Mouse (Mus musculus) testis, adult 2 months (tissue): ENCODE results near the gene Nr1h2. TPM values are rescaled to one million over a fixed set of nuclear protein-coding genes. Genes with fewer than 3 reads are reported as not detected.

ENCODE experiments used
- H3K27ac ChIP-seq: fragments of 200-500 bp; 2 replicates; pipeline ENCODE4 v1.5.1; 2012; ENCODE audit warnings: low read depth, low read length; ENCODE audit not compliant: control insufficient read depth, insufficient read depth
- H3K27me3 ChIP-seq: fragments of 200-500 bp; 2 replicates; pipeline ENCODE4 v1.6.1; 2012; ENCODE audit warnings: mild to moderate bottlenecking, low read length, moderate library complexity; ENCODE audit not compliant: control insufficient read depth, insufficient read depth
- H3K36me3 ChIP-seq: fragments of 200-500 bp; 2 replicates; pipeline ENCODE4 v1.6.1; 2012; ENCODE audit warnings: mild to moderate bottlenecking, low read length; ENCODE audit not compliant: control insufficient read depth, insufficient read depth
- H3K4me1 ChIP-seq: fragments of 200-500 bp; 2 replicates; pipeline ENCODE4 v1.6.1; 2012; ENCODE audit warnings: low read length; ENCODE audit not compliant: control insufficient read depth, insufficient read depth
- H3K4me3 ChIP-seq: fragments of 200-500 bp; 2 replicates; pipeline ENCODE4 v1.5.1; 2012; ENCODE audit warnings: low read depth, mild to moderate bottlenecking, low read length, moderate library complexity, mixed read lengths; ENCODE audit not compliant: control insufficient read depth
- CTCF ChIP-seq: fragments of 200-500 bp; IDR thresholded peaks from 2 replicates; pipeline ENCODE4 v1.5.1; 2012; ENCODE audit warnings: low read depth, mild to moderate bottlenecking, inconsistent platforms, low read length, moderate library complexity; ENCODE audit not compliant: control insufficient read depth, insufficient read depth, insufficient replicate concordance
- POLR2A ChIP-seq: fragments of 200-500 bp; IDR thresholded peaks from 2 replicates; pipeline ENCODE4 v1.6.1; 2012; ENCODE audit warnings: low read depth, mild to moderate bottlenecking, inconsistent platforms, low read length, moderate library complexity; ENCODE audit not compliant: control insufficient read depth
- polyA plus RNA-seq: library from polyadenylated mRNA; depleted of rRNA; stranded (reverse); fragments of >200 nt; gene quantifications from 2 replicates; pipeline ENCODE4 v1.2.3, GENCODE M21; 2012; rRNA removed

The Nr1h2 gene
- polyA plus RNA-seq = 72.1 and 77.1 TPM in 2 replicates

GRCm38 (mm10) chr7:44553826-44554225 is at the start of gene Nr1h2:
TSS of gene Nr1h2 (minus strand) at chr7:44553951.
- TF ChIP-seq CTCF = no peak
- peak; percentile 52; the same call in 1 of the 2 replicates for TF ChIP-seq POLR2A
- Histone ChIP-seq H3K36me3 (no peaks in the 10 kb centered on the region; the same call in 1 of the 2 replicates), H3K4me3 (peak within 1 kb of the TSS; percentile 100), H3K27ac (peak within 1 kb of the TSS; percentile 96), H3K27me3 (no peaks in the 10 kb centered on the region), H3K4me1 (no peaks in the 10 kb centered on the region; the same call in none of the 2 replicates)

DNA sequence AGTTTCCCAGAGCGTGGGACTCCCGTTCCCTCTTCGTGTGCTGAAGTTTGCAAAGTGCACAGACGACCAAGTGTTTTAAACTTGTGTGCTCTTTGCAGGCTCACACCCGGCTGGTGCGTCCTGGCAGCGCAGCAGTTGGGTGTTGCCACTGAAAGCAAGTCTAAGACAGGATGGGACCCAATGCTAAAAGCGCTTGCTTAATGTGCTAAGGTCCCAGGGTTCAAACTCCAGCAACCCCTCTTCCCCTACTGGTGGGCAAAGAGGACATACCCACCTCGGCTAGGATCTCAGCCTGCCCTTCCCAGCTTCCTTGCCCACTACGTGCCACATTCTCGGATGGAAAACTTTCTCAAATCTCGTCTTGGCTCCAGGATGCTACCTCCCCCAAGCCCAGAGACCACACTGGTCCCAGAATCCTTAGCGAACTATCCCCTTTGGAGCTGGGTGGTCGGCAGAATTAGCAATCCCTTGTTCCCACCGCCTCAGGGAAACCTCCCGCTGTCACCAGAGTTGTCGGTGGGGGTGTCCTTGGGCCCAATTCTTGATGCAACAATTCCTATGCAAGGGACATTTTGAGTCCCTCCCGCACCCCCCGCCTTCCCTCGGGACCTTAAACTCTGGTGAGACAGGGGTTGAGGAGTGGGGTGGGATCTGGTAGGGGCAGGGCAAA is 49.6 kb upstream of the Nr1h2 start:
- H3K36me3 ChIP-seq = no peaks in the 10 kb centered on the region
- H3K27ac ChIP-seq = no peak overlapping the region
- H3K27me3 ChIP-seq = peaks cover 3% of the 10 kb centered on the region; the same call in 1 of the 2 replicates
- TF ChIP-seq CTCF (no peak), POLR2A (no peak)
- no peak overlapping the region for H3K4me3 ChIP-seq
- H3K4me1 ChIP-seq = peaks cover 4% of the 10 kb centered on the region; the same call in 1 of the 2 replicates

- H3K27ac ChIP-seq = no peak overlapping the region
Measured at GRCm38 (mm10) chr7:44602443-44602842, 48.7 kb upstream of the Nr1h2 start.

GRCm38 (mm10) chr7:44601646-44602045 is 47.9 kb upstream of the Nr1h2 start:
- no peaks in the 10 kb centered on the region for H3K36me3 ChIP-seq
- TF ChIP-seq POLR2A (no peak), CTCF (no peak)
- H3K27me3 ChIP-seq = peaks cover 3% of the 10 kb centered on the region; the same call in 1 of the 2 replicates
- H3K27ac ChIP-seq = no peak overlapping the region
- H3K4me3 ChIP-seq = no peak overlapping the region
- H3K4me1 ChIP-seq = peaks cover 4% of the 10 kb centered on the region; the same call in 1 of the 2 replicates

More at GRCm38 (mm10) chr7:44602443-44602842, 48.7 kb upstream of the Nr1h2 start:
- H3K4me1 ChIP-seq = peaks cover 4% of the 10 kb centered on the region; the same call in 1 of the 2 replicates
- no peak overlapping the region for H3K4me3 ChIP-seq
- H3K27me3 ChIP-seq = peaks cover 3% of the 10 kb centered on the region; the same call in 1 of the 2 replicates
- no peaks in the 10 kb centered on the region for H3K36me3 ChIP-seq
- TF ChIP-seq POLR2A (no peak), CTCF (no peak)

DNA sequence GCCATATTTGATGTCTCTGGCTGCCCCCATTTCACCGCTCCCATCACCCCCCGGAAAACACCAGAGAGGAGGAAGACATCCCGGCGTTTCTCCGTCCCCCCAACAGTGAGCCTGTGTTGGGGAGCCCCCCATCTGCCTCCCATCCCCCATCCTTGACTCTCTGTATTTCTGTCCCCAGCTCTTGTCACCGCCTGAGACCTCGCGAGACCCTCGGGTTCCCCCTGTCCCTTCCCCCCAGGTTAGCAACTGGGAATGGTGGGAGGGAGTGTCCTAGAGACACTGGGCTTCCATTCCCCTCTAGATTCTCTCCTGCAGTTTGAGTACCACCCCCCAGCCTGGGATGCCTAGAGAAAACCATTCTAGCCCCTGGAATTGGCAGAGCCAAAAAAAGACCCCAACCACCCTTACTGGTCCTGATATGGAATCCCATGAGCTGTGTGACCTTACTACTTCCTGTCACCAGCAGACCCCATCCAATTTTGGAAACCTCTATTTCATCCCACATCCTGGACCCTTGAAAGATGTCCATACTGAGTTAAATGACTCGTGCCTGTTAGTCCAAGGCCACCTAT is 47.0 kb upstream of the Nr1h2 start:
- no peak for TF ChIP-seq POLR2A
- TF ChIP-seq CTCF = no peak
- Histone ChIP-seq H3K27me3 (peaks cover 3% of the 10 kb centered on the region; the same call in 1 of the 2 replicates), H3K27ac (no peak overlapping the region), H3K4me1 (peaks cover under 1% of the 10 kb centered on the region; the same call in 1 of the 2 replicates), H3K36me3 (no peaks in the 10 kb centered on the region), H3K4me3 (no peak overlapping the region)

- peaks cover 3% of the 10 kb centered on the region; the same call in 1 of the 2 replicates for H3K27me3 ChIP-seq
- H3K27ac ChIP-seq = no peak overlapping the region
- TF ChIP-seq CTCF = no peak
- peaks cover 8% of the 10 kb centered on the region for H3K4me1 ChIP-seq
- H3K36me3 ChIP-seq = no peaks in the 10 kb centered on the region
- H3K4me3 ChIP-seq = no peak overlapping the region
Measured at GRCm38 (mm10) chr7:44598336-44598735, 44.6 kb upstream of the Nr1h2 start.

DNA sequence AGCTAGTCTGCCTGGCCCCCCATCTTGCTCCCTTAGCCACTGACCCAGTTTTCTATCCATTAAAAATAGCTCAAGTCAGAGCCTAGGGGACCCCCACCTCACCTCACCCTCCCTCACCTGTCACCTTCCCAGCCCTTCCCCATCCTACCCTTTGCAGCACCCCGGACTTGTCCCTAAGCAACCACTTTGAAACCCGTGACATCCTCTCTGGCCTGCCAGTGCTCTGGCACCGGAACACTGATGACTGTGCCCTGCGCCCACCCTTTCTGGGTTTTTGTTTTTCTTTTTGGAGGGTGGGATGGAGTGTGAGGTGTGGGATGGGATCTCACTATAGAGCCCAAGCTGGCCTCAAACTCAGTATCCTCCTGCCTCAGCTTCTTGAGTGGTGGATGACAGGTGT is 43.9 kb upstream of the Nr1h2 start:
- TF ChIP-seq CTCF (no peak), POLR2A (no peak)
- H3K4me1 ChIP-seq = peaks cover 8% of the 10 kb centered on the region

More for the DNA sequence above, 43.9 kb upstream of the Nr1h2 start:
- Histone ChIP-seq H3K27me3 (peaks cover 3% of the 10 kb centered on the region; the same call in 1 of the 2 replicates), H3K36me3 (no peaks in the 10 kb centered on the region), H3K4me3 (no peak overlapping the region), H3K27ac (no peak overlapping the region)
